Mouse (Mus musculus) hindbrain, embryonic 14.5 days (tissue): Measurements from ENCODE around the gene Fam69a. TPM values are rescaled to one million over a fixed set of nuclear protein-coding genes. Genes with fewer than 3 reads are reported as not detected.
"Not testable (repeated sequence)": the region's sequence is repeated elsewhere in the genome, so short reads cannot be mapped to it uniquely, and the experiment has no call there.

Source experiments
- ATAC-seq: fragments of 200-750 bp; cut with Nextera tagmentation; 2 replicates; pipeline ENCODE4 v1.8.0; 2017; ENCODE audit warnings: moderate number of reproducible peaks, mild to moderate bottlenecking, moderate TSS enrichment, moderate library complexity; ENCODE audit not compliant: low FRiP score
- DNase-seq: peaks from one replicate; pipeline ENCODE4 v3.0.0-alpha.2; 2015; ENCODE audit warnings: low spot score
- H3K27ac ChIP-seq: fragments of 300-500 bp; sonication (generic); 2 replicates; pipeline ENCODE4 v1.5.1; 2014; ENCODE audit warnings: mild to moderate bottlenecking, moderate library complexity
- H3K27me3 ChIP-seq: fragments of 300-500 bp; sonication (generic); 2 replicates; pipeline ENCODE4 v1.6.1; 2014; ENCODE audit warnings: mild to moderate bottlenecking, low read length, mixed read lengths; ENCODE audit not compliant: control insufficient read depth, insufficient read depth
- H3K36me3 ChIP-seq: fragments of 300-500 bp; sonication (generic); replicated peaks from 2 replicates; pipeline ENCODE4 v1.6.1; 2014; ENCODE audit not compliant: control insufficient read depth, insufficient read depth
- H3K4me1 ChIP-seq: fragments of 300-500 bp; sonication (generic); replicated peaks from 2 replicates; pipeline ENCODE4 v1.6.1; 2014; ENCODE audit warnings: antibody characterized with exemption, low read length, mixed read lengths; ENCODE audit not compliant: control insufficient read depth, insufficient read depth
- H3K4me2 ChIP-seq: fragments of 300-500 bp; sonication (generic); replicated peaks from 2 replicates; pipeline ENCODE4 v1.6.1; 2014; ENCODE audit warnings: mild to moderate bottlenecking, moderate library complexity
- H3K4me3 ChIP-seq: fragments of 300-500 bp; sonication (generic); replicated peaks from 2 replicates; pipeline ENCODE4 v1.5.1; 2014; ENCODE audit warnings: mild to moderate bottlenecking, low read length
- H3K9ac ChIP-seq: fragments of 300-500 bp; sonication (generic); 2 replicates; pipeline ENCODE4 v1.6.1; 2014
- H3K9me3 ChIP-seq: fragments of 300-500 bp; sonication (generic); 2 replicates; pipeline ENCODE4 v1.6.1; 2016; ENCODE audit warnings: low read length; ENCODE audit not compliant: control insufficient read depth
- WGBS: fragments of 180-500 bp; shearing (Covaris S2); extraction: QIAGEN DNeasy Blood & Tissue Kit; methylation state at CpG from one replicate; pipeline ENCODE4 v1.1.7; 2014; 5-methylcytosine and 5-hydroxymethylcytosine counted together
- polyA plus RNA-seq: library from polyadenylated mRNA; unstranded; fragments of >200 nt; fragmentation: Nextera tagmentation; extraction: Ambion mirVana; gene quantifications from 2 replicates; pipeline ENCODE4 v1.2.1, GENCODE M21; 2014

Gene Fam69a
- polyA plus RNA-seq, result 68.0 and 70.4 TPM in 2 replicates

DNA sequence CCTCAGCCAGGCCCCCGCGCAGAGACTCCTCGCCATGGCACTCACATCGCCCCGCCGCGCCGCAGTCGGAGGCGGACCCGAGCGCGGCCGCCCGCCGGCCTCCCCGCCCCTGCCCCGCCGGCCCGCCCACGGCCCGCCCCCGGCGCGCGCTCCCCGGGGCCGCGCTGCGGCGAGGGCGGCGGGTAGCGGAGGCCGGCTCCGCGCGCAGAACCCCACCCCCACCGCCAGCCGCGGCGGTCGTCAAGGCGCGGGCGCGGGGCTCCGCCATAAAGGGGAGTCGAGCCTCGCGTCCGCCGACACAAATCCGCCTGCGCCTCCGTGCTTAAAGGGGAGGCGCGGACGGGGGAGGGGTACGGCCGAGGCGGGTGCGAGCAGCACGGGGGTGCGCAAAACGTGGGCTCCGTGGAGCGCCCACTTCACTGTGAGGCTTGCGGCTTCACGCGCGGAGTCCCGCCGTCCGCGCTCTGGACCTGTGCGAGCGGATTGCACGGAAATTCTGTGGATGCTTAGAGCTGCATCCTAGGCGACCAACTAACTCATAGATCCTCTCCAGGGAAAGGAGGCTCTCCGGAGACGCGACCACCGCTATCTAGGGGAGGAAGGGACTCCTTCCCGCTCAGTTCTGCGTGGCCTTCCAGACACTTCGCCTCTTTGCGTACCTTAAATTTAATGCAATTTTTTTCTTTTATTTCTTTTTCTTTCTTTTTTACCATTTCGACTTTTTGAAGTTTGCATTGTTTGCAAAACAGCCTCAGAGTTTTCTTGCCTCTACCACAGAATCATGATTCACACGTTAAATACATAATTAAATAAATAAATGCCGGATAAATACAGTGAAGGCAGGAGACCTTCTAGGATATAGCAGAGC is at the start of gene Fam69a:
TSS of gene Fam69a (minus strand) at position 119 of the 868 bp plus-strand sequence.
- WGBS, result 2% methylated on average over 75 of the region's 91 CpGs

DNA sequence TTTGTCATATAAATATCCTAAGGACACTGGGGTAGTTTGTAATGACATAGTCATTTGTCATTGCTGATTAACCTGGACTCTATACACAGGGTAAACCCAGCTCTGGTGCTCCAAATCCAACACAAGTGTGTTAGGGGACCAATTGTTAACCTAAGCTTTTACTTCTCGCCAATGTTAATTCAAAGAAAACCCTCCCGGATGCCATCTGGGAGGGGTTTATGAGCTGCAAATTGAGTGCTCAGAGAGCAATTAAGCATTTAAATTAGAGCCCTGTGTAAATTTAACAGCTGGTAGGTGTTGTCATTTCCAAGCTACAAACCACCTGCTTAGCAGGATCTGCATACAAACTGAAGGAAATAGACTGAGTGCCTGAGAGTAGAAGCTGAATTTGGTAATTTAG is 48.6 kb upstream of the Fam69a start:
- 42% methylated on average over 2 of the region's 2 CpGs for WGBS
- Histone ChIP-seq H3K27ac (no peak overlapping the region), H3K27me3 (no peaks in the 10 kb centered on the region), H3K4me2 (no peak overlapping the region), H3K9ac (no peak overlapping the region), H3K4me1 (no peaks in the 10 kb centered on the region), H3K36me3 (no peaks in the 10 kb centered on the region), H3K4me3 (no peak overlapping the region), H3K9me3 (no peaks in the 10 kb centered on the region)
- peak; percentile 47 for DNase-seq
- peak; percentile 60; the same call in 1 of the 2 replicates for ATAC-seq

More for the DNA sequence above, at the start of gene Fam69a:
- Histone ChIP-seq H3K9me3 (no peaks in the 10 kb centered on the region), H3K9ac (peak within 1 kb of the TSS; percentile 82), H3K27me3 (no peaks in the 10 kb centered on the region), H3K4me2 (peak within 1 kb of the TSS; percentile 60), H3K4me1 (peaks cover 16% of the 10 kb centered on the region), H3K27ac (peak within 1 kb of the TSS; percentile 92), H3K4me3 (peak within 1 kb of the TSS; percentile 76), H3K36me3 (no peaks in the 10 kb centered on the region)
- DNase-seq, result peak; percentile 96
- ATAC-seq, result peak; percentile 95

DNA sequence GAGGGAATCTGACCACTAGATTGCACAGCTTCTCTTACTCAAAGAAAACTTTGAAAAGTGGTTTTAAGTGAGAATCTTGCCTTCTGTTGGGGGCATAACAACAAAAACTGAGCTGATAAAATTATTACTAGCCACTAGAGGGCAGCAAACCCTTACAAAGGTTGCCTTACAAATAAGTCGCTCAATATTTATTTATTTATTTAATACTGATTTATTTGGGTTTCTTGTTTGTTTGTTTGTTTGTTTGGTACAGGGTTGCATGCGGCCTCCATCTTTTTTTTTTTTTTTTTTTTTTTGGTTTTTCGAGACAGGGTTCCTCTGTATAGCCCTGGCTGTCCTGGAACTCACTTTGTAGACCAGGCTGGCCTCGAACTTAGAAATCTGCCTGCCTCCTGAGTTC is 47.3 kb upstream of the Fam69a start:
- H3K9ac ChIP-seq, result no peak overlapping the region
- H3K36me3 ChIP-seq, result no peaks in the 10 kb centered on the region
- no peaks in the 10 kb centered on the region for H3K9me3 ChIP-seq
- H3K4me3 ChIP-seq, result no peak overlapping the region
- ATAC-seq, result no peak; the same call in 1 of the 2 replicates
- no peaks in the 10 kb centered on the region for H3K27me3 ChIP-seq
- peak; percentile 84 for DNase-seq
- no peak overlapping the region for H3K4me2 ChIP-seq
- 32% methylated on average over 3 of the region's 4 CpGs for WGBS
- no peaks in the 10 kb centered on the region for H3K4me1 ChIP-seq
- H3K27ac ChIP-seq, result no peak overlapping the region

GRCm38 (mm10) chr5:108031267-108031666 is 44.4 kb upstream of the Fam69a start:
- Histone ChIP-seq H3K27me3 (no peaks in the 10 kb centered on the region), H3K4me2 (no peak overlapping the region), H3K9me3 (no peaks in the 10 kb centered on the region), H3K27ac (no peak overlapping the region), H3K9ac (no peak overlapping the region), H3K4me1 (no peaks in the 10 kb centered on the region), H3K36me3 (no peaks in the 10 kb centered on the region), H3K4me3 (no peak overlapping the region)
- 95% methylated on average over 4 of the region's 4 CpGs for WGBS
- ATAC-seq, result no peak
- DNase-seq, result no peak

- no peaks in the 10 kb centered on the region for H3K4me1 ChIP-seq
- no peaks in the 10 kb centered on the region for H3K27me3 ChIP-seq
- H3K4me2 ChIP-seq, result no peak overlapping the region
- no peak overlapping the region for H3K4me3 ChIP-seq
- no peak overlapping the region for H3K27ac ChIP-seq
- H3K9me3 ChIP-seq, result no peaks in the 10 kb centered on the region
- 80% methylated on average over 2 of the region's 2 CpGs for WGBS
- DNase-seq, result no peak
- H3K36me3 ChIP-seq, result no peaks in the 10 kb centered on the region
- no peak for ATAC-seq
- H3K9ac ChIP-seq, result no peak overlapping the region
Observed at GRCm38 (mm10) chr5:108029968-108030367, 43.1 kb upstream of the Fam69a start.

- not testable (repeated sequence) for H3K9ac ChIP-seq, H3K4me3 ChIP-seq, H3K4me1 ChIP-seq, H3K27ac ChIP-seq, H3K9me3 ChIP-seq, H3K36me3 ChIP-seq, DNase-seq, H3K4me2 ChIP-seq, H3K27me3 ChIP-seq, ATAC-seq
- 88% methylated on average over 7 of the region's 7 CpGs for WGBS
Observed at GRCm38 (mm10) chr5:108028797-108029536, 42.1 kb upstream of the Fam69a start.

DNA sequence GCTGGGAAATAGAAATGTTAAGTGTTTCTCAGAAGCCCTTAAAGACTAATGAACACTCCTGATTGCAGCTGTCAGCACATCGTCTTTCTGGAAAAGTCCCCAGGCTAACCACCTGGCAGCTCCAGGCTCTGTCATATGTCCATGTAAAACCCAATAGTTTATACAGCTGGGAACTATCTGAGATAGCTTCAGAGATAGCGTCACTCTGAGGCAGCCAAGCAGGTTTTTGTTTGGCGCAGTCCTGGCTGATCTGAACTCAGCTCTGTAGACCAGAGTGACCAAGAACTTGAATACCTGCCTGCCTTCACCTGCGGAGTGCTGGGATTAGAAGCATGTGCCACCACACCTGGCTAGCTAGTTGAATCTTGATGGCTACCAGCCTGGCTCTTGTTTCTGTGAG is 41.3 kb upstream of the Fam69a start:
- H3K4me3 ChIP-seq, result no peak overlapping the region
- H3K27ac ChIP-seq, result no peak overlapping the region
- no peak for DNase-seq
- no peak for ATAC-seq
- H3K4me2 ChIP-seq, result no peak overlapping the region
- no peaks in the 10 kb centered on the region for H3K9me3 ChIP-seq
- no peaks in the 10 kb centered on the region for H3K4me1 ChIP-seq
- no peak overlapping the region for H3K9ac ChIP-seq
- no peaks in the 10 kb centered on the region for H3K36me3 ChIP-seq
- 90% methylated on average over 4 of the region's 4 CpGs for WGBS
- no peaks in the 10 kb centered on the region for H3K27me3 ChIP-seq

GRCm38 (mm10) chr5:108021346-108021745 is 34.5 kb upstream of the Fam69a start:
- Histone ChIP-seq H3K4me2 (no peak overlapping the region), H3K36me3 (no peaks in the 10 kb centered on the region), H3K27ac (no peak overlapping the region), H3K27me3 (no peaks in the 10 kb centered on the region), H3K4me3 (no peak overlapping the region), H3K9me3 (no peaks in the 10 kb centered on the region), H3K9ac (no peak overlapping the region), H3K4me1 (no peaks in the 10 kb centered on the region)
- ATAC-seq (no peak), DNase-seq (no peak)
- WGBS, result 74% methylated on average over 3 of the region's 3 CpGs

GRCm38 (mm10) chr5:108019367-108019766 is 32.5 kb upstream of the Fam69a start:
- no peak overlapping the region for H3K9ac ChIP-seq
- H3K27me3 ChIP-seq, result no peaks in the 10 kb centered on the region
- H3K4me3 ChIP-seq, result no peak overlapping the region
- no peaks in the 10 kb centered on the region for H3K9me3 ChIP-seq
- H3K4me2 ChIP-seq, result no peak overlapping the region
- DNase-seq, result no peak
- WGBS, result 10% methylated on average over 2 of the region's 2 CpGs
- no peaks in the 10 kb centered on the region for H3K36me3 ChIP-seq
- no peak for ATAC-seq
- H3K27ac ChIP-seq, result no peak overlapping the region
- H3K4me1 ChIP-seq, result no peaks in the 10 kb centered on the region
